Mouse (Mus musculus) hindlimb bud, embryonic 11.5 days (tissue): Measurements from ENCODE around the gene Clint1.

Source experiments
- DNase-seq: peaks from one replicate; pipeline ENCODE4 v3.0.0-alpha.2; 2012; ENCODE audit warnings: low read depth, low spot score; ENCODE audit errors: extremely low spot score

Gene Clint1

DNA sequence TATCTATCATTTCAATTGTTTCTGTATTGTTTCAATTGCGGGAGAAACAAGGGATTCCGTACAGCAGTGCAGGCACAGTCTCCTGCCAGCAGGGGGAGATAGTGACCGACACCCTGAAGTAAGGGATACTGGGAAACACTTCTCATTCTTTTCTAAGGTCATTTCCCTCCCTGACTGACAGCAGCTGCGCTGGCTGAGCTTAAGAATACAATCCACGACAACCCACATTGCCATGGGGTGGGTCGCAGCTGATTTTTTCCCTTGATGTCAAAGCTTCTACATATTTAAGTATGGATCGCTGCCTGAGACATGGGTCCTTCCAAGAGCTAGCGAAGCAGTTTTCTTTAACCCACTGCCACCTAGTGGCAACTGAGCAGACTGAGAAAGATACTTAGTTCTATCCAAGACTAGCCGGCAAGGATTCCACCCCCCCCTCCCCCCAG is 74.8 kb downstream of the Clint1 start:
- DNase-seq = peak; percentile 94

DNA sequence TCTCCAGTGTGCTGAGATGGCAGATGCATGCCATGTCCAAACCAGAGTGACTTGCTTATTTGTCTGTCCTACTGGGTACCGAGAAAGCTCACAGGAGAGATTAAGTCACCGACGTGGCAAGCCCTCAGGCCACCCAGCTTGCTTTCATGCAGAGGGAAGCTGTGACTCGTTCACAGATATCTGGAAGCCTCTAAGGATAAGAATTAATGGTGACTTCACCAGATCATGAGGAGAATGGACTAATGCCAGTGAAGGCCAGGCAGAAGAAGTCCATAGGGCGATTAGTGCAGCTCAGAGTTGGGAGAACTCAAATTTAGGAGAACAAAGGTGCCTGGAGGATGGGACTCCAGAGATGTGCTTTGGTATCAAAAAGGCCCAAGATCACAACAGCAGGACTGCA is 75.6 kb downstream of the Clint1 start:
- no peak for DNase-seq

DNA sequence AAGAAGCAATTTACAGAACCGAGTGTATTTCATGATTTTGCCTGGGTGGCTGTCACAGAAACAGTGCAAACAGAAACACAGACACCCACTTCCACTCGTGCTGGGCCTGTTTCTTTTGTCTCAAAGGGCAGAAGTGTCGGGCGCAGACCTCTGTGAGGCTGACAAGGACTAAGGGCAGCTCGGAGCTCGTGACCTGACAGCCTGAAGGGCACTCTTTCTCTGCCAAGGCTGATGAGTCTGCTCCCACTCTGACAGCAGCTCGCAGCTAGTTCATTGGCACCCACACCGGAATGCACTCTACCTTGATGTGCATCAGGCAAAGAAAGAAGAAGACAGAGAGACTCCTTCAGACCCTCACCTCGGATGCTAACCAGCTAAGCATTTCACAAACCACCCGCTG is 77.7 kb downstream of the Clint1 start:
- DNase-seq = no peak

DNA sequence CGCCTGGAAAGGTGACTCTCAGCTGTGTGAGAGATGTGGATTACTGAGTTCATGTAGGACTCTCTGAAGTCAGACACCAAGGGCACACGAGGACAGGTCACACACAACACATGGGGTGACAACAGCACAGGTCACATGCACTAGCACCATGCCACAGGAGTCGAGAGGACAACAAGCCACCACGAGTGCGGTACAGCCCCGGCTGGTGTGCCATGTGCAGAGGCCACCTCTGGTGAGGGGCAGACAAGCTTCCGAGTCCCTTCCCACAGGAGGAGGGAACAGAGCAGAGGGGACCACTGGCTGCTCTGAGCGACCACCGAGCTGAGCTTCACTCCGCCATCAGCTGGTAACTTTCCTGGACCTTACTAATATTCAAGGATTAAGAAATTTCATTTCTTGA is 80.9 kb downstream of the Clint1 start:
- no peak for DNase-seq

DNA sequence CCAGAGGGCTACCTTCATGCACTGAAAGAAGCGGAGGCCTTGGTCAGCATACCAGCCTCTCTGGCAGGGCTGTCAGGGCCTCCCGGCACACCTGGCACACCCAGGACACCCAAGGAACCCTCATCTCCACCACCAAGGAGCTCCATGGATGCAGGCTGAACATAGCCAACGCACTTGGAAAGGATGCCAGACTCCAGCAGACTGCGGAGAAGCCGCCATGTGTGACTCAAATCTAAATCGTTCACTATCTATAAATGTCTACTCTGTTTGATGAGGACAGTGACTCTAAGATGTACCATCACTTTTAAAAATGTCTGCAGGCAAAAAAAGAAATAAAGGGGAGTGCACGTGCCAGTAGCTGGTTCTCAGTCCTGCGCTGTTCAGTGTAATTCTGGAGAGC is 85.6 kb downstream of the Clint1 start:
- no peak for DNase-seq

DNA sequence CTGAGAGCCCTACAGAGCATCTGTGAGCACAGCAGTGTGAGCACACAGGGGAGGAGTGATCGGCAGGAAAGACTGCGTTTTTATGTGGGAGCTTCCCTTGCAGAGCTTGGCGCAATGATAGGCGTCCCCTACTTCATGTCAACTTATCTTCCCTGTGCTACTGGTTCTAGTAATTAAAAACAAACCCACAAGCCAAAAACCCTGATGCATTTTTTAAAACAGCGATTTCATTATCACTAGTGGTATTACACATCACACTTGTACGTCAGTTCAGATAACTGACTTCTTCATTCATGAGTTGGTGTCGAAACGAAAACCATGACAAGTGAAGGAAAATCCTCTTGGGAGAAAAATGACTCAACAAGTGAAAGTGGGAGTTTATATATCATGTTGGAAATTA is 87.1 kb downstream of the Clint1 start:
- DNase-seq = no peak

DNA sequence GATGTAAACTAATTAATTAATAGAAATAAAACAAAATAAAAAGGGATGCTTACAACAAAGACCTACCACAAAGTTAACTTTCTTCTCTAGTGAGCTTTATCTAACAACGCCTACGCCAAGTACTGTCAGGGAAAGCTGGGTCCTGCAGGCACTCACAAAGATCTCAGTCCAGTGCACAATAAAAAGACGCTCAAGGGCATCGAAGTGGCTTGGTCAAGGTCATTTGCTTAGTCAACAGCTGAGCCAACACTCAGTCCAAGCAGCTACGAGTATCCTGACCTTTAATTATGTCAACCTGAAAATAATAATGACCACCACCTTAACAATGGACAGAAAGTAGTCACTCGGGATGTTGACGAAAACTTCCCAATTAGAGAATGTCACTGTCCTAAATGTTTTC is 90.4 kb downstream of the Clint1 start:
- no peak for DNase-seq

DNA sequence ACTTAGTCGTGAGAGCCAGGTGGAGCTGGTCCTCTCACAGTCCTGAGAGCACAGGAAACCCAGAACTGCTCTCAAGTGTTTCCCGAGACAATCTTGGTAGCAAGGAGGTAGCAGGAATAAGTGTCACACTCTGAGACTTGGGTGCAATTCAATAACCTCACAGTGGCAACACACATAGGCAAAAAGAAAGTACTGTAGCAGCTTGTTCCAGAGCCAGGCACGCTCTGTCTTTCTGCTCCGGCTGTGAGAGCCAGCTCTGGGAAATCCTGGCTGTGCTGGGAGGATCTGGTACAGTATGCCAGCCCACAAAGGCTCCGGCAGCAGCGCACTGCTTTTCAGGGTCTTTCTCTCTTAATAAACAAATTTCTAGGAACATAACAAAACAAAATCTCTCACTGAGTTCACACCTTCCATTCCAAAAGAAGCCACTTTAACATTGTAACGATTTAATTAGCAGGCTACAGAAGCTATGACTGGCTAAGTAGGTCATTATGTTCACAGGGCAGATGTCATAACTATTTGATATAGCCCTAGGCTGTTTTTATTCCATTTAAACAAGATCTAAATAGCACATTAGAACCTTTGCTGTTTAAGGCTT is 91.4 kb downstream of the Clint1 start:
- no peak for DNase-seq

DNA sequence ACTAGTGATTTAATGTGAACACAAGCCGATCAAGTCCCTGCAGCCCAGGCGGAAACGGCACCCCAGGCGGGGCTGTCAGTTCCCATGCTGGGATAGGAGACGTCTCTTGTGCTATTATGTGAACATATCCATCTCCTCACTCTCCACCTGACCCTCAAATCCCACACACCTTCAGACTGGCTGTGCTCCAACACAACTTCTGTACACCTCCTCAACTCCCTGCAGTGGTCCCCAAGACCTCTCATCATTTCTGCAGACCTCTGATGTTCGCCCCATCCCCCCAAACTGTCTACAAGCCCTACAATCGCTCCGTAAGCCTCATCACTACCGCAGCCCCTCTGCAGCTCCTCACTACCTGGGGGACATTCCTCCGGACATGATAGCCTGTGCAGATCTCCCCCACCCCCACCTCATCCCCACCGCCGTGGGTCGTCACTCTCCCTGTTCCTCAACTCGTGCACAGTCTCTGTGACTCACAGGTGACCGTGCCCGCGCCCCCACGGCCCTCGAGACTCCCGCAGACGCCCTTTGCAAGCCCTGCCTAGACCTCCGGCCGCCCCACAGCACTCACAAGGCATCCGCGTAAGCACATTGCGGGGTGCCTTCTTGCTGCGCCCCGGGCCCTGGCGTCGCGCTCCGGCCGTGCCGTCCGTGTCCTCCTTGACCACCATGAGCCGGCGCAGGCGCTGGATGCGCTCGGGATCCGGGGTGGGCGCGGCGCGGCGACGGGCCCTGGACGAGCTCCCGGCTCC is 92.2 kb downstream of the Clint1 start:
- DNase-seq = no peak

DNA sequence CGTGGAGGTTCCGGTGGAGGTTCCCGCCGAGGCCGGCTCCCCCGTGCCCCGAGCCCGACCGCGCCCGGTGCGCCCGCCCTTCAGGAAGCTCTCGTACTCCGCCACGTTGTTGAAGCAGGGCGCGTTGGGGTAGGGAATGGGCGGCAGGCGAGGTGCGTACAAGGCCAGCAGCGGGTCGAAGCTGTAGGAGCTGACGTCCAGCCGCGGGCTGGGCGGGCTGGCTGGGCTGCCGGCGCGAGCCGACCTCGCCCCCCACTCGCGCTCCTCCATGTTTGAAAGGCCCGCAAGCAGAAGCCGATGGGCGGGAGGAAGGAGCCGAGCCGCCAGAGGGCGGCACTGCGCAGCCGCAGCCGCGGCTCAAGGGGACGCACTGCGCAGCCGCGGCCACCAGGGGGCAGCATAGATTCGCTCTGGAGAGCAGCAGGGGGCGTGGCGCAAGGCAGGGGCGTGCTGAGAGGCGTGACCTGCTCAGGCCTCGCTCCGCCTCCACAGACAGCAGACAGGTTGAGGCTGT is 92.8 kb downstream of the Clint1 start, which contains the start of gene Lsm11:
TSS of gene Lsm11 (minus strand) at position 293 of the 514 bp plus-strand sequence.
- peak; percentile 88 for DNase-seq

DNA sequence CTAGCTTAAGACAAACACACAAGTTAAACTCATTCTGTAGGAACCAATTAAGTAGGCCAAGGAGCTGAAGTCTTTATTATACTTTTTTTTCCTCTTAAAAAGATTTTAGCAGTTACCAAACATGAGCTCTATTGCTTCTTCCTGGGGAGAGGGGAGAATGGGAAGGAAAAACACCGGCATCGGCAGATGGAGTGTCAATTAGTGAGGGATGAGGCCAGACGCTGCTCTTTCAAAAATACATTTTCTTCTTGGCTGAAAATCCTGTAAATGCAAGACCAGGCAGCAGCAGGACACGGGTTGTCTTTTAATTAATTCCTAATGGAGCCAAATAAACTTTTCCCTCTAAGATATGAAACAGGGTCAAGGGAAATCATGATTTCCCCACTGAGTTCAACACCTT is 94.9 kb downstream of the Clint1 start:
- DNase-seq = no peak

DNA sequence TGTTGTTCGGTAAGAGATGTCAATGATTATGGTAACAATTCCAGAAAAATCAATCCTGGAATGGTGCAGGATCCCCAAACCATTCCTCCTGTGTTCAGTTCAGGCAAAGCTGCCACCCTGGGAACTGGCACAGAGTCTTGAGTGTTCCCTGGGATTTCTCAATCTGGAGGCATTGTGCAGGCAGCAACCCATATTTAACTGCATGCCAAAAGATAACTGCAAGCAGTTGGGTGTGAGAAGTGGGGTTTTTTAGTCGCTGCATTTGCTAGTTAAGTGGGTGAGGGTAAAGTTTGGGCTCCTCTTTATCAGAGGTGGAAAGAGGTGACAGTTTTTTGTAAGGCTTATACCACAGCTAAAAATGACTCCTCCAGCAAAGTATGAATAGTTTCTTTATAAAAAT is 95.6 kb downstream of the Clint1 start:
- no peak for DNase-seq

DNA sequence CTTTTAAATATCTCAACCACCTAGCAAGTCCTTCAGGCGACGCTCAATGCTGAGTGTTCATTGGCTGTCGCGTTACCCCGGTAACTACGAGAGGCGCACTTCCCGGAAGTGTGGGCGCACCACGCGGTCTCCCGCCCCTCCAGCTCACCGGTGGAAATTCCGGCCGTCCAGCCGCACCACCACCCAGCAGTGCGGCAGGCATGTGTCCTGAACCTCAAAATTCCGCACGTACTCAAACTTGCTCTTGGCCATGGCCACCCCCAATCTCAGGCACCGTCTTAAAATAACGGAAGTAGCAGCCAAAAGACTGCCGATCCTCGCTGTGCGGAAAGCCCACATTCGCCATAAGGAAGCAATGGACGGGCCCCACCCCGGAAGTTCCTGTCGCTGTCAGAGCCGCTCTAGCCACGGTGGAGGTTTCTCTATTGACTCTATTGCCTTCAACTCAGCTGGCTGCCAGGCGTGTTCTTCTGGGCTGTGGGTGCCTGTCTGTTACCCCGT is 103.3 kb downstream of the Clint1 start, which contains the start of gene Thg1l:
TSS of gene Thg1l (minus strand) at position 368 of the 501 bp plus-strand sequence.
- DNase-seq = peak; percentile 86

DNA sequence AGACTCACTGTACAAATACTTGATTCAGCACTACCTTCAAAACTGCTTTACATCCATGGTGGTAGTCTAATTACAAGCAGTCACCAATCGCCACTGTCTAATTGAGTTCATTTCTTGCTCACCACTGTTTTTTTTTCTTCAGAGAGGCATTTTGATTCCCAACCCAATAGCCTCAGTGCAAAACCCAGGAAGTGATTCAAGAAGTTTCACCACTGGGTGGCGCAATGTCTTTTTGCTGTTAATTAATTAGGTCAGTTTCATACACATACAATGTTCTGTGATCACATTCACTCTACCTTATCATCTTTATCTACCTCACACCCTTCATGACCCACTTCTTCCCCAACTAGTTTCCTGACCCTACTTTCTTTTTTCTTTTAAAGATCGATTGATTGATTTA is 107.7 kb downstream of the Clint1 start:
- DNase-seq = no peak

DNA sequence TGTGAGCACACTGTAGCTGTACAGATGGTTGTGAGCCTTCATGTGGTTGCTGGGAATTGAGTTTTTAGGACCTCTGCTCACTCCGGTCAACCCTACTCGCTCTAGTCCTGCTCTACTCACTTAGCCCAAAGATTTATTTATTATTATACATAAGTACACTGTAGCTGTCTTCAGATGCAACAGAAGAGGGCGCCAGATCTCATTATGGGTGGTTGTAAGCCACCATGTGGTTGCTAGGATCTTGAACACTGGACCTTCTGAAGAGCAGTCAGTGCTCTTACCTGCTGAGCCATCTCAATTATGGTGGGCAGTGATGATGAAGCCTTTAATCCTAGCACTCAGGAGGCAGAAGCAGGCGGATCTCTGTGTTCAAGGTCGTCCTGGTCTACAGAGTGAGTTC is 108.2 kb downstream of the Clint1 start:
- no peak for DNase-seq
